Mouse (Mus musculus): ENCODE measurements at regions not wholly inside any gene's neighbourhood (a gene's known extent, or its start where the extent isn't known, plus 50 kb on each side); places are given as distances from the start of the nearest gene placed in this dataset.

DNA sequence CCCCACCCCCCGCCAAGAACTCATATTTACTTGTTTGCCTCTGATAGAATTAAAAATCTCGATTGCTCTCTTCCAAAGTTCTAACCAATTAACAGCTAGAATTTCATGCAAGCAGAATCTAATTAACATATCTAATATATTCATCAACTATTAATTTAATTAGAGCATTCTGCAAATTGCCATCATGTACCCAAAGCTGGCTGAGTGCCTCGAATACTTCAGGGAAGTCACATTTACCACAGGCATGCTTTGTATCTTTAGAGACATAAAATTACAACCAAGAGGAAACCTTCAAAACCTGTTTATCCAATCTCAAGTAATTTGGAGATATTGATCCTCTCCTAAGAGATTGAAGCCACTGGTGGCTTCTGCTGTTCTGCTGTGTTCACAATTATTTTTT lies 401.6 kb upstream of the Nmur2 start:
- in situ Hi-C loops (cut with MboI, MseI), result no loop called here

DNA sequence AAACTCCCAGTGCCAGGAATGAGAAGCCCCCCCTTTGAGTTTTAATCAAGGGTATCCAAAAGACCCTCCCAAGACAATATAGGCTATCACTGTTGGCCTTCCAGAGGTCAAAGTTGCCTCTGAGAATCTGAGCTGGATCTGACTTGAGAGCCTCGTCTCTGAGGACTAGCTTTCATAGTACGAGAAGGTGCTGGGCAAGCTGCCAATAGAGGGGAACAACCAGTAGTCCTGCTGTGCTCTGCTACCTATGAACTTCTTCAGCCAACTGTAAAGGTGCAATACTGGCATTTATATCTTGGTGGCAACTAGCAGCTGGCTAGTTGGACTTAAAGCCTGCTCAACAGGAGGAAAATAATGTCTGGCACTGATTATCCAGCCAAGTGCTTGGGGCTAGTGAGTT lies 400.3 kb upstream of the Nmur2 start:
- in situ Hi-C loops (cut with MboI, MseI), result no loop called here

DNA sequence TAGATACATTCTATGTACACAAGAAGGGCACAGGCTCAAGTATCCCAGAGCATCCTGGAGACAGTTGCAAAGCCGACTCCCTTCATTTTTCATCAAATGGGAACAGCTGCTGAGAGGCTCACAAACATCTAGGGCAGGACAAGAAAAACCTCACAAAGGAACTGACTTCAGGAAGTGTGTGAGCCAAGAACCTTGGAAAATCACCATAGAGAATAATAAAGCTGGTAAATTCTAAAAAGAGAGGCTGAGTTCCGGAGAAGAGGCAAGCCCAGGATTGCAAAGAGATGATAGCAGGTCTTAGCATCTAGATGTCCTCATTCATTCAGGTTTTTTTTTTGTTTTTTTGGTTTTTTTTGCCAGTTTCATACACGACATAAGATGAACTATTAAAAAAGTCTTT lies 390.3 kb upstream of the Nmur2 start:
- in situ Hi-C loops (cut with MboI, MseI), result no loop called here

DNA sequence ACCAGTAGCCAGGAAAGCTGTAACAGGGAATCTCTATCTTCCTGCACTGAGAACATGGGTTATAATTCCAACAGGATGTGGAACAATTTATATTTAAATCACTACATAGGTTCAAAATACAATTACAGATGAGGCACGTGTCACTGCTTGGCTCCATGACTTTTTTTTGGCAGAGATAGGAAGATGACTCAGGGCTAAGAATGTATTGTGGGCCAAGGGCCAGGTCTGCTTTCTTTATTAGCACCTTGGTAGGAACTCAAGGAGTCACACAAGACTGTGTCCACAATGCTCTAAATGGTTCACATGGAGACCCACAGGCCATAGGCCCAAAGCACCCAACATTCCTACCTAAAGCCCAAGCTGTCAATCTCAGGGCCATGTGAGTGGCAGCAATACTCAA lies 344.0 kb upstream of the Nmur2 start:
- in situ Hi-C loops (cut with MboI, MseI), result no loop called here

- in situ Hi-C loops (cut with MboI, MseI), result no loop called here
Measured at GRCm38 (mm10) chr11:56377535-56377934, 336.7 kb upstream of the Nmur2 start.

GRCm38 (mm10) chr11:56374329-56374728 lies 333.5 kb upstream of the Nmur2 start:
- in situ Hi-C loops (cut with MboI, MseI), result no loop called here

DNA sequence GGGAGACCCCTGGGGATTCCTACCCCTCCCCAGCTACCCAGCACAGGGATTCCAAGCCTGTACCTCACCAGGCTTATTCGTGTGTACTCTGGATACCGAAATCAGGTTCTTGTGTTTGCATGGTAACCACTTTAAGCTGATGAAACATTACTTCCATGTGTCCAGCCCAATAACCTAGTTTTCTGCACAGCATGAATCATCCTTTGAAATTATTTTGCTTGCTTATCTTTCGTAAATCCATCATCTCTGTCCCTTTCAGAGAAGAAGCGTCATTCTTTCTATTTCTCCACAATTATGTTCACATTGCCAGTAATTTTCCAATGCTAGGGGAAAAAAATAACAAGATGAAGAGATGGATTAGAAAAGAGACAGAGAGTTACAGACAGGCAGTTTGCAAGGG lies 332.8 kb upstream of the Nmur2 start:
- in situ Hi-C loops (cut with MboI, MseI), result no loop called here

GRCm38 (mm10) chr11:56357690-56358089 lies 316.9 kb upstream of the Nmur2 start:
- in situ Hi-C loops (cut with MboI, MseI), result no loop called here

GRCm38 (mm10) chr11:56351798-56352366 lies 311.1 kb upstream of the Nmur2 start:
- in situ Hi-C loops (cut with MboI, MseI), result no loop called here

DNA sequence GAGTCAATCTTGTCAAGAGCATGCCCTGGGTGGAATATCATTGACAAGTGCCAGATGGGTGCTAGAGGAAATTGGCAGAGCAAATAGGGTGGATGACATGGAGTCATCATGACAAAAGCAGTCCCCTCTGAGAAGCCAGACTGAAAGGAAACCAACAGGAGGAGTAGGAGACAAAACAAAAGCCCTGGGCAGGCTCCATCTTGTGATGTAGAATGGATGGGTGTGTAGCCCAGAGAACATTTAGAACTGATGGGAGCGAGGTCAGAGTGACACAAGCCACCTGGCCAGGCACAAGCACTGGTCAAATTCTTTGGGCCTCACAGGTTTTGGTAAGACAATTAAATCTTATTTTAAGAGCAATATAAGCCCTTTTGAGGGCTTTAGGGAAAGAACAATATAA lies 310.4 kb upstream of the Nmur2 start:
- in situ Hi-C loops (cut with MboI, MseI), result no loop called here

GRCm38 (mm10) chr11:56349766-56350165 lies 309.0 kb upstream of the Nmur2 start:
- in situ Hi-C loops (cut with MboI, MseI), result no loop called here

GRCm38 (mm10) chr11:56348408-56348807 lies 307.6 kb upstream of the Nmur2 start:
- in situ Hi-C loops (cut with MboI, MseI), result no loop called here

GRCm38 (mm10) chr11:56343083-56343482 lies 302.3 kb upstream of the Nmur2 start:
- in situ Hi-C loops (cut with MboI, MseI), result no loop called here

- in situ Hi-C loops (cut with MboI, MseI), result no loop called here
Measured at GRCm38 (mm10) chr11:56341731-56342130, 300.9 kb upstream of the Nmur2 start.

GRCm38 (mm10) chr11:56341040-56341439 lies 300.2 kb upstream of the Nmur2 start:
- in situ Hi-C loops (cut with MboI, MseI), result no loop called here

DNA sequence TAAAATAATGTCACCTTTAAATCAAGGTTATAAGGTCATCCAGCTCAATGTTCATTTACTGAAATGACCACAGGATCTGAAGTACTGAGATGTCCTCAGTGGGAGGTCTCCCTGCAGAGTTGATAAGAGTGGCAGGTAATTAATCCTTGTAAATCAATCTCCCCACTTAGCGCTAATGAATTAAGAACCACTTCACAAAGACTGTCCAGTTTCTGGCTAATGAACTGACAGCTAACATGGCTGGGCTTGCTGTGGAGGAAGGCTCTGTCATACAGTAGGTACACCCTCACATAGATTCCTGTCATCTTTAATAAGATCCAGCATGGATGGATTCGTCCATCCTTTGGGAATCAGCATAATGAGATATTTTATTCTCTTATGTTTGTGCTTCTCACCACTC lies 297.7 kb upstream of the Nmur2 start:
- in situ Hi-C loops (cut with MboI, MseI), result no loop called here

GRCm38 (mm10) chr11:56335937-56336336 lies 295.1 kb upstream of the Nmur2 start:
- in situ Hi-C loops (cut with MboI, MseI), result no loop called here

GRCm38 (mm10) chr11:56320293-56320692 lies 279.5 kb upstream of the Nmur2 start:
- in situ Hi-C loops (cut with MboI, MseI), result no loop called here

DNA sequence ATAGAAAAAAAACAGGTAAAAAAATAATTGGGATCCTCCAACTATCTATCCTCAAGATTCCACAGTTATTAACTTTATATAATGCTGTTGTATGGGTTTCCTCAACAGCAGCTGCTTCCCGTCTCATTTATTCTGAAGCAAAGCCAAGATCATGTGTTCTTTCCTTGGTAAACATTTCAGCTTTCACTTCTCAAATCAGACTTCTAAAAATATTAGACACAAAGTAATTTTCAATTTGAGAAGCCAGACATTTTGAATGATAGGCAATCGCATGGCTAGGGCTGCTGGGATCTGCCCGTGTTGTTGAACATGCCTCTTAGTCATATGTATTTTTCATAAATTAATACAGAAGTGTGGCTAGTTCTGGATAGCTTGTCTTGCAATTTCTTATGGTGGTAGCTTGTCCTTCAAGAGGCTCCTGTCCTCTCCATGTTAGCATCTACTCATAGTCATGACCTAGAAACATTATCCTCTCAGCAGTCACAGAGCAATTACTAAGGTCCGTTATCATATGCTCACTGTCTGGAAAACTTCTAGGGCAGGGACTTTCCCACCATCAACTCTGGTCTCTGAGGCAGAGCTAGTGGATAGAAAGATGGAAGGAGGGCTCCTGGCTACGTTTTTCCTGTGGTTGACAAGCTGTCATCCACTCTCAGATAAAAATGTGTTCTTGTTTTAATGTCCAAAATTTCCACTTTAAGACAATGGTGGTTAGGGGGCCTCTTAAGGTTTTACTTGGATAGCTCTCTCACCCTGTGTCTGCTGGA lies 274.6 kb upstream of the Nmur2 start:
- in situ Hi-C loops (cut with MboI, MseI), result no loop called here

- in situ Hi-C loops (cut with MboI, MseI), result no loop called here
Measured at GRCm38 (mm10) chr11:56309549-56309948, 268.7 kb upstream of the Nmur2 start.

DNA sequence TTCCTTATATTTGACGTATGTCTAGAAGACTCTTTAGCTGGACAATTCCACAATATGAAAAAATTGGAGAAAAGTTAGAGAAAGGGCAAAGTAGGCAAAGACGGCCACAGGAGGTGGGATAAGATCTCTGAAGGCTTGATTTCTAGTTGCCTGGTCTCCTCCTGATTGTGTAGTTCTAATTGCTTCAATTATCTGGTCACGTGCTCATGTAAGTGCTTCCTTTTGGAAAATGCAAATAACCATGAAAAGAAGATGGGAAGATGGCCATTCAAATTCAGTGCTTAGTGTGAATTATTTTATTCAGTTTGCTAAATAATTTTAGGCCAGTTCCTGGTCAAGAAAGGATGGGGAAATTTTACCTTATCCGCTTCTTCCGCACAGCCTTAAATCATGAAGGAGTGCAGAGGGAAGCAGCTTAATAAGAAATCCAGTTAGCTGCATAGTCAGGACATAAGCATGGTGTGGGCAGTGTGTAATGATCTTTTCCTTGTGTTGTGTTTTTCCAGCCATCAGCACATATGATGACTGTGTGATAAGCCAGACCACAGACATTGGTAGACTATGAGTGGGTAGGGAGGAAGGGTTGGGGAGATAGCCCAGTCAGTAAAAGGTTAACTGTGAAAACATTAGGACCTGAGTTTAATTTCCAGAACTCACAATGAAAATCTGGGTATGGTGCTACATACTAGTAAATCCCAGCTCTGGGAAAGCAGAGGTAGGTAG lies 267.7 kb upstream of the Nmur2 start:
- in situ Hi-C loops (cut with MboI, MseI), result no loop called here

DNA sequence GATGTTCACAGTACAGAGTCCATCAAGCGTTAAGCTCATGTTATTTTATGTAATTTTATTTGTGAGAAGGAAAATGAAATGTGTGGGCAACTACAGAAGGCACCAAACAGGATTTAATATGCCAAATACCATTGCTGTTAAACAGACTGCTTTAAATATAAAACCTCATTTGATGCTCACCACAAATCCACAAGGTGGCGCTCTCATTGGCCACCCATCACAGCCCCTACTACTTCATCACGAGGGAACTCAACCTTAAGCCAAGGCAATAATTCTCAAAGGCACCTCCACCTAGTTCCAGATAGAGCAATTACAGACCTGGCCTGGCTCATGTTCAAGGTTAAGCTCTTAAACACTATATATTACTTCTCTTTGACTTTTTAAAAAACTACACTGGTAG lies 266.2 kb upstream of the Nmur2 start:
- in situ Hi-C loops (cut with MboI, MseI), result no loop called here

Data from T-helper 17 cell (primary cell).